Mouse (Mus musculus): ENCODE results near the gene Fshr. TPM values are rescaled to one million over a fixed set of nuclear protein-coding genes. Genes with fewer than 3 reads are reported as not detected.
"Not testable (repeated sequence)": the region's sequence is repeated elsewhere in the genome, so short reads cannot be mapped to it uniquely, and the experiment has no call there.

The Fshr gene
- total RNA-seq (2015) (not detected in 2 replicates), total RNA-seq (2017) (not detected in 2 replicates)

DNA sequence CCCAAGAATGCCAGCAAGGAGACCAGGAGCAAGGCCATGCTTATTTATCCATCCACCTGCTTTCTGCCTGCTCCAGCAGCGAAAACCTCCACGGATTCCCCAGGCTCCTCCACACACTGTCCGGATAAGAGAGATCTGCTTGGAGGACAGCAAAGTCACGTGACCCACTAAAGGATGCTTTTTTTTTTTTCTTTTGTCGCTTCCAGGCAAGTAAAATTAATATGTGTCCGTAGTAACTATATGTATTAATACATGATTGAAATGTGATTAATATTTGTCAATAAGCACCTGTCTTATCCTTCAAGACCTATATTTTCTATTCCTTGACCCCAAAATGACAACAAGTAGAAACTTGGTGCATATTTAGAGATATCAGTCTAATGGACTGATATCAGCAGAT is at the start of gene Fshr:
TSS of gene Fshr (minus strand) at position 101 of the 400 bp plus-strand sequence.
- no peak for ATAC-seq (replicated peaks; ENCODE audit: poor library complexity)

DNA sequence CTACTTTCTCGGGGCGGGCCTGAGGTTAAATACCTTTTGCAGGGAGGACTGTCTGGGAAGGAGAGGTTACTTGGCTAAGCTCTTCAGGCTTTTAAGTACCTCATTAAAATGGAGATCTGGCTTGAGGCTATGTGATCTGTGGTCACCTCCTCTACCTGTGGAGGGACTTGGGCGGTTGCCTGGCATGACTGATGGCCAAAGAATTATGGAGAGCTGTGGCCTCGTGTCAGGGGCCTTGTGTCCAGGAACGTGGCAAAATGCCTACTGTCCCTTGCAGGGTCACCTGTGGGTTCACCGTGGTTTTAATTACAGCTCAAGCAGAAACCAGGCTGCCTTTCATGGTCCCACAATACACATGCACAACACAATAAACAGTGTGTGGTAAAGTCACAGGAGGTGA is 1.7 kb upstream of the Fshr start:
- ATAC-seq (replicated peaks; ENCODE audit: poor library complexity) = no peak

DNA sequence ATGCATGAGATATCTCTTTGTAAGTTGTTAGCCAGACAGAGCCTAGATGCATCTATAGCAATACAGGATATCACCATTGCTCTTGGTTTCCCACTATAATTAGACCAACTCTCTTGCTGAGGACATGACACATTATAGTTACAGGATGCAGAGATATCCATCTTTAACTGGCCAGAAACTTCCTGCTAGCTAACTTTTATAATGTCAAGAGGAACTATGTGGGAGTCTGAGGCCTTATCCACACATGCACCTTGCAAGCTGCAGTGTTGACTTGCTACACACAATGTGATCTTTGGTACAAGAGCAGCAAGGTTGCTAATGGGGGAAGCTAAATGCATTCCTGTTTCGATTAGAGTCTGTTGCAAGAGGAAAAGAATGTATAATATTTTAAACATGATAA is 26.9 kb downstream of the Fshr start:
- ATAC-seq (replicated peaks; ENCODE audit: poor library complexity) = peak; percentile 95

DNA sequence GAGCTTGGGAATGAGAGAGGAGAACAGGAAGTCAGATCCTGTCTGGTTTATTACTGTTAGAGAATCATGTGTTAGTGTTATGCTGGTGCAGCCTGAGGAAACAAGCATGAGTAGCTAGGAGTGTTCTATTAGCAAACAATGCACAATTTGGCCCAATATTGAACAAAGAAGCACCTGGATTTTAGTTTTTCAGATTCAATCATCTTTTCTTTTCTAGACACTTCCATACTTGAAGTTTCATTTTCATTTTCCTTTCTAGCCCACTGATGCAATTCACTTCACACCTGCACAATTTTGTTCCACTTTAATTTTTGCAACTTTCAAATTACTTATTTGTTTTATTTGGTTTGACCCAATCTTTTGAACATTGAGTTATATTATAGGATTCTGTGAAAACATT is 35.7 kb downstream of the Fshr start:
- no peak for ATAC-seq (replicated peaks; ENCODE audit: poor library complexity)

DNA sequence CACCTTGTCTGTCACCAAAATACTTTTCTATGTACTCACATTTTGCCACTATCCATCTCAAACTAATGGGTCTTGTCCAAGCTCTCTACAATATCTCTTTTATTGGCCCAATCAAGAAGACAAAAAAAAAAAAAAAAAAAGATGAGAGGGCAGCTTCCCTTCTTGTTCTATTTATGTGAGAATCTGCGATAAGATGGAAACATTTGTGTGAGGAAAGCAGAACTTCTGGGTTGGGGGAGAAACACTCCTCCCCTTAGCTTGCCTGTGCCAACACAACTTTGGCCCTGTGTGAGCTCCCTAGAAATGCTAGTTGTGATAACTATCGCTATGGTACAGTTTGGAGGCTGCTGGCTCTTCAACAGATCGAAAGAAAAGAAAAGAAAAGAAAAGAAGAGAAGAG is 38.0 kb downstream of the Fshr start:
- no peak for ATAC-seq (replicated peaks; ENCODE audit: poor library complexity)

- not testable (repeated sequence) for ATAC-seq (replicated peaks; ENCODE audit: poor library complexity)
Observed at GRCm38 (mm10) chr17:89159343-89159742, 41.1 kb downstream of the Fshr start.

GRCm38 (mm10) chr17:89144806-89145205 is 55.7 kb downstream of the Fshr start:
- no peak for ATAC-seq (replicated peaks; ENCODE audit: poor library complexity)

DNA sequence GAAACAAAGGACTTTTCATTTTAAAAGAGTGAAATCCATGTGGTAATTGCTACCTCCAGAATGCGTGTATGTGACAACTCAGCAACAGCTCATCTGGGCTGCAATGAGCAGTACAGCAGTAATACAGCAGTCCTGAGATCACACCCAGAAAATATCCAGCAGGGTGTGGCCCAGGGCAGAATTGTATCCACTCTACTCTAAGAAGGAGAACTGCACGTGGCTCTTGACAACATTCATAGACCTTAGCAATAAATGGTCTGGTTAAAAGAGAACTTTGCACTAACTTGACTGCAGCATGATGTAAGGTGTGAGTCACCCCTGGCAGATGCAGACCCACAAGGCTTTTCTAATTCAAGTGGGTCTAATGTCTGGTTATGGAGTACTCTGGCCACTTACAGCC is 80.5 kb downstream of the Fshr start:
- no peak for ATAC-seq (replicated peaks; ENCODE audit: poor library complexity)

DNA sequence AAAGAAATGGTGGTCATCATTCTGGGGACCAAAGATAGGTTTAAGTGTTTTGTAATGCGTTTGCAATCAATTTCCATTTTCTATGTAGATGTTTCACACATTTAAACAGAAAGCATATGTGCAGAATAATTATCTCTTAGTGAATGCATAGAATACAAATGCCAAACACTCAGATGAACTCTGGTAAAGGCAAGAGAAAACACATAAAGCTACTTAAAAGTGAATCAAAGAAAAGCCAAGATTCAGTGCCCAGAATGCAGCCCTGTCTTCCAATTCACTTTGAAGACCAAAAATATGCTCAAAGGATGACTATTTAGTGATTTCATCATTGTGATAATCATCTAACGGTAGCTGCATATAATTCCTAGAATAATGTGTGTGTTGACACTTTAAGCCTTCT is 81.2 kb downstream of the Fshr start:
- no peak for ATAC-seq (replicated peaks; ENCODE audit: poor library complexity)

- peak; percentile 99 for ATAC-seq (replicated peaks; ENCODE audit: poor library complexity)
Observed at GRCm38 (mm10) chr17:89113944-89114343, 86.5 kb downstream of the Fshr start.

GRCm38 (mm10) chr17:89100719-89101350 is 99.6 kb downstream of the Fshr start:
- ATAC-seq (replicated peaks; ENCODE audit: poor library complexity) = peak; percentile 89

DNA sequence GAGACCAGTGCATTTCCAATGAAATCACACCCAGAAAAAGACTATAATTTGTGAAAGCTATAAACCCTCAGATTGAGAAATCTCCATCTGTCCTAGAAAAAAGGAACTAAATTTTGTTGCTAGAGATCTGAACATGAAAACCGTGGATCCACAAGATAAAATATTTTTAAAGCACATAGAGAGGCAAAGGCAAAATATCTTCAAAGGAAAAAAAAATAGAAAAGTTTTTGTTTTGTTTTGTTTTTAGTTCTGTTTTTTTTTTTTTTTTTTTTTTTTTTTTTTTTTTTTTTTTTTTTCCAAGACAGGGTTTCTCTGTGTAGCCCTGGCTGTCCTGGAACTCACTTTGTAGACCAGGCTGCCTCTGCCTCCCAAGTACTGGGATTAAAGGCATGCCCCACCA is 100.7 kb downstream of the Fshr start:
- ATAC-seq (replicated peaks; ENCODE audit: poor library complexity) = peak; percentile 50

DNA sequence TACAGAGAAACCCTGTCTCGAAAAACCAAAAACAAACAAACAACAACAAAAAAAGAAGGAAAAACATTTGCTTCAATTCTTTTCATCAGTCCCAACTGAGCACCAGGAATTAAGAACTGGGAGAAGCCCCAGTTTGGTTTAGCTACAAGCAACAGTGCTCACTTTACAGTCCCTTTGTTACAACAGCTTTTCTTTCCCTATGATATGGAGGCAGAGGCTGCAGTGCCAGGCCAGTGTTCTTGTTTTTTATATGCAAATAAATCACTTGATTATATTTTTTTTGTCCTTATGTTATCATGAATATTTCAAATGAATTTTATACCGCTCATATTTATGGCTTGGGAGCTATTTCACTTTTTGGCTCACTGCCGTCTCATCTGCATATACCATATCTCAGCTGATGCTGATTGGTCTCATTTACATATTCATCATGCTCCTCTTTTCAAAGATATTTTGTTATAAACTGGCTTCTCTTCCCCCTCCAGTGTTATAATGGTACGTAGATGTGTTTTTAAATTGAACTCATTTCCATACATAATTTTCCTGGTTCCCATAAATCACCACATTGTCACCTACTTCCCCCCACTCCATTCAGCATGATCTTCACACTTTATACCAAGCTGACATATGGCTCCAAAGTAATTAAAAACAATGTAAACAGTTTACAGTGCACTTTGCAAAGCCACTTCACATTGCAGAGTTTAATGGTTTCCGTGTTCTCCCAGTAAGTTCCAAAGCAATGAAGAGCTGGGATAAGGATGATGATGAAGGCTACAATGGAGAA is 110.6 kb downstream of the Fshr start:
- ATAC-seq (replicated peaks; ENCODE audit: poor library complexity) = no peak

- ATAC-seq (replicated peaks; ENCODE audit: poor library complexity) = no peak
Observed at GRCm38 (mm10) chr17:89082897-89083296, 117.6 kb downstream of the Fshr start.

DNA sequence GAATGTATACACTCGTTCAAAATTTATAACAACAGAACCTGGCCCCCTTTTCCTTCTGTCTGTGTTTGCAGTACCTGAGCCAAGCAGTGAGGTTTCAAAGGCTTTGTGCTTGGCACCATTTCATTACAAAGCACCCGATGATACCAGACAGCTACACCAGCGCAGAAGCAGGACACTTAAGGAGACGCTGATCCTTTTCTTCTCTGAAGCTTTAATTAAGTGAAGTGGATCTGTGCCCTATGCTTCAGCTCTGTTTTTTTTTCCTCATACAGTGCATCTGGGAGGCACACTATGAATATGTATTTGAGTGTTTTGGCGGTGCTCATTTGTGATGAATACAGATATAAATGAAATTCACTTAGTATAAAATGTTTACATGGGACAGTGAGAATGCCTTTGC is 120.8 kb downstream of the Fshr start:
- no peak for ATAC-seq (replicated peaks; ENCODE audit: poor library complexity)

DNA sequence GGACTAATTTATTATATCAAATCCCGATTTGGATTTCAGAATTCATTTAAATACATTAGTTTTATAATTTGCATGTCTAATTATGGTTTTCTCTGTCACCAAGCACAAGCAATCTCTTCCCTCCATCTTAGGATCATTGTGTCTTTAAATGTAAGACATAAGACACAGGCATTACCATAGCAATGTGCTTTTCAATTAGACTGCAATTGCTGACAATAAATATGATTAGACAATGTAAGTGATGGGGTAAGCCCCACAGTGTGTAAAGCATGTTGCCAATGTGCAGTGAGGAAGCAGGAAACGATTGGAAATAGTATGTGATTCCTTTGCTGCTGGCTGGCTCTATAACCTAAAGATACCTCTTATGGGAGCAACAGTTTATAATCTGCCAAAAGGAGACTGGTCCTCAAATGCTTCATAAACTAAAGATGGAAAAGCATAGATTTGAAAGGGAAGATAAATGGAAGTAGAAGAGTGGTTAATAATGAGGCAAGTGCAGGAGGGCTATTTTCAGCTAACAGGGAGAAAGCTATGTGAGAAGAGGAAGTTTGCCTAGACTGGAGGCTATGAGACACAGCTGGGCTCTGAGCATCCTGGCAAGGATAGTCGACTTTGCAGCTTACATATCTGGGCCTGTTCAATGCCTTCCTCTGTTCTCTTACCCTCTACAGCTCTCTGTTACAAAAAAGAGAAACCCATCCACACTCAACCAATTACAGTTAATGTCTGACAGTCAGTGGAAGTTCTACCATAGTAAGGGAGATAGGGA is 136.0 kb downstream of the Fshr start:
- peak; percentile 66 for ATAC-seq (replicated peaks; ENCODE audit: poor library complexity)

DNA sequence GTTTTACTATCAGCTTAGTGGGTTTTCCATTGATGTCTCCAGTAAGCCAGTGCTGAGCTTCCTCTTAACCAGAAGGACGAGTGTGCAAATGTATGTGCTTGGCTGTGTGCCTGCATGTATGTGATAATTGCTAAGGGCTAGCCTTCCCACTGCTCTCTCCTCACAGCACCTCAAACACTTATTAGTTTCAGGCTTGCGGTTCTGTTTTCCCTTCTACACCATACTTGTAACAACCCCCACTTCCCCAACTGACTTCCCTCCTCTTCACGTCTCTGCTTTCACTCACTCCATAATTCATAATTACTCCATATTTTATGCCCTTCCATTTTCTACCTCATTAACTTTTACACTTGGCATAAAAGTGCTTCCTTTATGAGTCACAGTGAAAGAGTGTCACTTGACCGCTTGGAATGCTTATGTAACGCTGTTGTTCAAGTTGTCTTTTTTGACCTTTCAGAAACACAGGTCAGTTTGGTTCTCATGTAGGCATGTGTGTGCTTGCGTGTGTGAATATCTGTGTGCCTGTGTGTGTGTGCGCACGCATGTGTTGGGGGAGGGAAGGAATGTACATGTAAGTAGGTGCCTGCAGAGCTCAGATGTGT is 138.0 kb downstream of the Fshr start:
- ATAC-seq (replicated peaks; ENCODE audit: poor library complexity) = peak; percentile 83

- ATAC-seq (replicated peaks; ENCODE audit: poor library complexity) = no peak
Observed at GRCm38 (mm10) chr17:89051031-89051563, 149.4 kb downstream of the Fshr start.

GRCm38 (mm10) chr17:89049071-89049470 is 151.4 kb downstream of the Fshr start:
- no peak for ATAC-seq (replicated peaks; ENCODE audit: poor library complexity)

- ATAC-seq (replicated peaks; ENCODE audit: poor library complexity) = peak; percentile 86
Observed at GRCm38 (mm10) chr17:89046016-89046415, 154.5 kb downstream of the Fshr start.

DNA sequence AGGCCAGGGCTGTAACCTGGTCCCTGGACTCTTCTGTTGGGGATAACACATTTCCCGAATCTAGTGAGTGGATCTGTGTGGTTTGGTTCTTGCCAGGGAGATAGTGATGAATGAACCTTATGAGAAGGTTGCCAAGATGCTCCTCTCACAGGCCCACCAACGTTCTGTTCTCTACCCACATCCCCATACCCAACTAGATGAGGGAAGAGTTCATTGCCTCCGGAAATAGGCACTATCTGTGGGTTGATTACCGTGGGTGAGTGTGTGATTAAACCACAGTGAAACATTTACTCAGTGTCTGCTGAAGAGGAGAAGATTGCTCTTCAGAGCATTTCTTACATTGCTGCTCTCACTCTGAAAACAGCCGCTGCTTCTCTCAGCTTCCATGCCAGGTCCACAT is 163.8 kb downstream of the Fshr start:
- peak; percentile 34; the same call in 1 of the 2 replicates for ATAC-seq (replicated peaks; ENCODE audit: poor library complexity)

All from megakaryocyte progenitor cell, adult 5-6 weeks (primary cell).